Mouse (Mus musculus) retina, postnatal 7 days (tissue): Measurements from ENCODE around the gene Cfap61.
A peak's percentile ranks its signal among the peaks of the same experiment; 100 is the strongest.

Experiments
- DNase-seq: peaks from one replicate; pipeline ENCODE4 v3.0.0-alpha.2; 2012; ENCODE audit warnings: low read depth, low spot score

The Cfap61 gene

DNA sequence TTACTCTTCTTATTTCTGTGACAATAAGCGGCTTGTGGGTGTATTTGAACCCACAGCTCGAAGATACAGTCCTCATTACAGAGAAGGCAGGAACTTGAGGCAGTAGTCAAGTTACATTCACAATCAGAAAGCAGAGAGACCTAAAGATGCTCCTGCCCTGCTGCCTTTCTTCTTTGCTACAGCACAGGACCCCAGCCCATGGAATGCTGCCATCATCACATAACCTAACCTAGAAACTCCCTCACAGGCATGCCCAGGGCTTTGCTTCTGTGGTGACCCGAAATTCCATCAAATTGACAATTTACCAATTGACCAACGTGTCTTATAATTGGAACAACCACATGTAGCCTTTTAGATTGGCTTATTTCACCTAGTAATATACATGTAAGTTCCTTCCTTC, 212.7 kb downstream of the Cfap61 start:
- no peak for DNase-seq

DNA sequence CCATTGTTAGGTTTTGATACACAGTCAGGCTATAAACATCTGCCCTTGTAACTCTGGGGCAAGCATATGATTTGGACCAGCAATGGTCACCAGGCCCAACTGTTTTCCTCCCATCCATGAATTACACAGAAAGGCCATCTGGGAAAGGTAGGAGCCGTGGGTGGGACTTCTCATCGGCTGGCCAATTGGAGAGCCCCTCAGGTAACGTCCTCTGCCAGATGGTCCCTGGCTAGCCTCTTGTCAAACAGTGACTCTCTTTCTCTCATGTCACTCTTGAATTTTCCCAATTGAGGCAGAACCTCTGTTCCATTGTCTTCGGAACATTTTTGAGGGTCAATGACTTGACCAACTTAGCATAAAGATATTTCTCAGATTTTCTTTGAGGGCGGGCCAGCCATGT, 213.2 kb downstream of the Cfap61 start:
- DNase-seq = no peak

DNA sequence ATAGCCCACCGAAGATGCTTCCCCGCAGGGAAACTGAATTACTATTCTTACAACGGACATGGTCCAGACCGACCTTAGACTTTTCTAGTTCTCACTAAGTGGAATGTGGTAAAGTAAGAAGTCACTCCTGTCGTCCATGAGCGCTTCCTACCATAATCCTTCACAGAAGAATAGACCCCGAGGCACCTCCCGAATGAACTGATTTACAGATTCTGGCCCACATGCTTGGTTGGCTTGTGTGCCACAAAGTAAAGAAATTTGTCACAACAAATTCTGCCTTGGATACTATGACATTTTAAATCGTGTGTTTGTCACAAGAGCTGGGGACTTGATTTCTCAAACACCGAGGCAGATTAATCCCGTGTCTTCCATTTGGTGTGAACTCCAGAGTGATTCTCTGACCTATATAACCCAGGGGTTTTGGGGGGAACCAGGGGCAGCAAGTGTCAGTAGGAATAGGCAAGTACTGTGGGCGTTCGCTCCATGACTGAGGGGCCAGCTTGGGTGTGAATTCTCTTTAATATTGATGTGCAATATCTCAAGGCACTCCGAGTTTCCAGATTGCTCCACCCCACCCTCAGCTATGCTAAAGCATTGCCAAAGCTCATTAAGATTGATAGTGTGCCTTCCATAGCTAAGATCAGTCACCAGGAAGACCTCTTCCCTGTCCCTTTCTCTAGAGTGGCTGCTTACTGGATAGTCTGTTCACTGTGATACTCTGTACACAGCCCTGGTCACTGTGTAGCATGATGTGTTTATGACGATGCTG, 214.8 kb downstream of the Cfap61 start:
- no peak for DNase-seq

DNA sequence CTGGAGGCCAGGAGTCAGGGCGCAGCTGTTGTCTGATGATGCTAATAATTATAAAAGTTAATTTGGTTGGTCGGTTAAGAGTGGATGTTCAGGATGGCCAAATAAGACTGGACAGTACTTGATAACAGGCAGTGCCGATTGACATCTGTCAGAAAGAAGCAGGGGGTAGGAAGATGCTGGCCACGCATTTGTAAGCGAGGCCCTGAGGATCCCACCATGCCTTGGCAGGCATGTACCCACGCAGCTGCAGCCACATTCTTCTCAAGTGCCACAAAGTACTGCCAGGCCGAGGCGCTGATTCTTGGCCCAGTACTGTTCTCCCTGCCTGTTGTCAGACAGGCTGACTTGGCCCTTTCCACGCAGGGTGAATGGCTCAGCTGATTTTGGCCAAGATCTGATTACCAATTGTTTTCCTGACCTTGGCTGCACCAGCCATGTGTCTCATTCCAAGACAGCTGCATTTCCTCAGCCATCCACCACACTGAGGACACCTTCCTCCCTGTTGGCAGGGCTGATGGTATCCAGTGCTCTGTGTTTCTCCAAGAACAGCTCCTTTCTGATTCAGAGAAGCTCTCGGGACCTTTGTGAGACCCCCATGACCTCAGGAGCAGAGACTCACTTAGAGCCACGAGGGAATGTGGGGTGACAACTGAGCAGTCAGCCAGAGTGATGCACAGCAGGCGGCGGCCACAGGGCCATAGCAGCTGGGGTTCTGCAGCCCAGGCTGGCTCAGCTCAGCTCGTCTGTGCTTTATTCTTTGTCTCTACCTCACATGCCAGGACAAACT, 233.6 kb downstream of the Cfap61 start:
- DNase-seq = no peak

DNA sequence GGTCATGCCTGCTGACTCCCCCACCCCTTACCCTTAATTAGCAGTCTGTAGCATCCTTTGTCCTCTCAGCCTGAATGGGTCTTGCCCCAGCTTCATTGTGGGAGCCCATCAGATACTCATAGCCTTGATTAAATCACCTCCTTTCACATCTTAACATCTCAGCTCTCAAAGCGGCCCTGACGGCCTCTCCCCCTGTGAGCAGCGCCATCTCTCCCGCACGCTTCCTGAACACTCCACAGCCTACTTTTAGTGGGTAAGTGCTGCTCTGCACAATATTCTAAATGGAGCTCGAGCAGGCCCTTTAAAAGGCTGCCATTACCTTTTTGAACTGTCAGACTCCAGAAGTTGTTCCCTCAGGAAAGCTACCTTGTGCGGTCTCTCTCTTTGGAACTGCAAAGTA, 234.9 kb downstream of the Cfap61 start:
- no peak for DNase-seq

DNA sequence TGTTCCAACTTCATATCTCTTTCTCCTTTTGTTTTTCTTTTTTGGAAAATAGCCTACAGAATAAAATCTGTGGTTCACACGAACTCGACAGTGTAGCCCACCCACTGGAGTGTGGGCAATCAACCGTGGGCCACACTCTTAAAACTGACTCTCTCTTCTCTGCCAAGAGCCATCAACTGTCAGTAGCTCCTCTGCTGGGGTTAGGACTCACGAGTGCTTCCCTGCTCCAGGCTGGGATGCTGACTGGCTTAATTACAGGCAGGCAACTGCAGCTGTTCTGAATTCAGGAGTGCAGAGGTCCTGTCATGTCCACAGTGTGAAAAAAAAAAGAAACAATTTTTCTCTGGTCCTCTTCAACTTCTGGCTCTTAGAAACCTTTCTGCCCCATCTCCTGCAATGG, 237.5 kb downstream of the Cfap61 start:
- no peak for DNase-seq

DNA sequence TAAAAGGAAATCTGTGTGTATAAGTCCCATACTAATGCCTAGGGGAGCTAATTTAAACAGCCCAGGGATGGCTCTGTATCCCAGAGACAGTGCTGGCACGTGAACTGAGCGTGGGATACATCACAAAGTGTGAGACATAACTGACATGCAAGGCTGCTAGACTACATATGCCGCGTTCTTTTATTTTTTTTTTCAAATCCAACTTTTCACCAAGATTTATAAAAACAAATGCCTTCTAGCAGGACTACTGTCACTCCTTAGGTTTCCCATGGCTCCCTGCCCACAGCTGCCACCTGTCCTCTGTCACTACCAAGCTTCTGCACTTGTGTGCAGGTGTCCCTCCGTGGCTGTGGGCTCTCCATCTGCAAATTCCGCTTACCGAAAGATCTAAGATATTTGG, 239.6 kb downstream of the Cfap61 start:
- DNase-seq = no peak

DNA sequence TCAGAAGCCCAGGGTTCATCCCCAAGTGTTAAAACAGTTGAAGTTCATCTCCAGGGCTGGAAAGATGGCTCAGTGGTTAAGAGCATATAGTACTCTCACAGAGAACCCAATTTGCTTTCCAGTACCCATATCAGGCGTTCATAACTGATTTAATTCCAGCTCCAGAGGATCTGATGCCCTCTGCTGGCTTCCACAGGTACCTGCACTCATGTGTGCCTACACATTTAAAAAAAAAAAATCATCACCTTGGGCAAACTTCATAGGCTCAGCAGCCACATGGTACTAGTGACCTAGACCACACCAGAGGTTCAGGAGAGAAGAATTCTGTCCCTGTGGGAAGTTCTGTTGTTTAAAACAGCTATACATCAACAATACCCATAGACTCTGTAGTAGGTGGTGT, 244.1 kb downstream of the Cfap61 start:
- DNase-seq = no peak

DNA sequence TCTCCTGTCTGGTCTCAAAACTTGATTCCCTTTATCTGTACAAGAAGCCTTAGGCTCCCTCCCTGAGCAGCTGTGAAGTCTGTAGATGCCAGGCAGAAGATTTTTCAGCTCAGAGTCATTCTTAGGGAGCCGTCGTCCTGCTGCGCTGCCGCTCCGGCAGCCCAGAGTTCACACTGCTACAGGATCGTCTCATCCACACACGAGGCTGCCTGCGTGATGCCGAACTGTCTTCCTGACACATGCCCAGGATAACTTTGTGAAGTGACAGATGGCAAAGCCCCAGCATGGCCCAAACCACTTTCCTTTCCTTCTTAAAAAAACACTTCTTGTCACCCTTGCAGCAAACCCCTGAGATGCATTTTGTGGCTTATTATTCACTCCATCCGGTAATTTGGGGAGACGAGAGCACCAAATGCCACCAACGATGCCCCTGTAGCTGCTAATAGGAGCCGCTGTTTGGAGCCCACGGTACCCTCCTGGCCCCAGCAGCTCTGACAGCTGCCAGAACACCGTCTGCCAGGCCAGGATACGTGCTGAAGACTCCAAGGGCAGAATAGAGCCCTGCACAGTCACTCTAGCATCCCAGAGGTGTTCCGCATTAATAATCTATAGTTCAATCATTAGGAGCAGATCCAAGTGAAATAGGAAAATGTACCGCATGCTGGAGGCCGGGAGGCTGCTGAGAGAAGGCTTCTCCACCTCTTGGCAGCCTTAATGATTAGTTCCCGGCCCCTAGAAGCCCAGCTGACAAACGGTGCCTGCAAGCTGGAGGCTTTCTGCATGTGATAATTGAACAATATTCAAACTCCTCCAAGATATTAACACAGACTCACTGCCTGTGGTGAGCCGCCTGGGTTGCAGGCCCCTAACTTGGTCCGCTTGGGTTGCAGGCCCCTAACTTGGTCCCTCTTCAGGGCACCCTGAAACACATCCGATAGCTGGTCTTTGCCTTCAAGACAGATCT, 249.5 kb downstream of the Cfap61 start:
- DNase-seq = no peak

DNA sequence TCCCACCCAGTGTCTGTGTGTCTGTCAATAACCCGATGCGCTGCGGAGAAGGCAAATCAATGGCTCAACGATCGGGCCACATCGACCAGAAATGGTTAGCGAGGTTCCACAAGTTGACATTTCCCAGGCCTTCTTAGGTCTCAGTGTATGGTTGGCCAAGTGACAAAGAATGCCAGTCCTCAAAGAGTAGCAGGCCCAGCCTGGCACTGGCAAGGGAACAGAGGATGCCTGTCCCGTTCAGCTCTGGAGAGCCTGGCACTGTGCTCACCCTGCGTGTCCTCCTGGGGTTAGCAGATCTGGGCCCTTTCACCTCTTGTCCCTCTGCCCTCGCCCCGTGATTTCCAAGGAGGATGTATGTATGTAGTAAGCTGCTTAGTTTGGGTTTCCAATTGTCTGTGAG, 261.5 kb downstream of the Cfap61 start:
- no peak for DNase-seq

DNA sequence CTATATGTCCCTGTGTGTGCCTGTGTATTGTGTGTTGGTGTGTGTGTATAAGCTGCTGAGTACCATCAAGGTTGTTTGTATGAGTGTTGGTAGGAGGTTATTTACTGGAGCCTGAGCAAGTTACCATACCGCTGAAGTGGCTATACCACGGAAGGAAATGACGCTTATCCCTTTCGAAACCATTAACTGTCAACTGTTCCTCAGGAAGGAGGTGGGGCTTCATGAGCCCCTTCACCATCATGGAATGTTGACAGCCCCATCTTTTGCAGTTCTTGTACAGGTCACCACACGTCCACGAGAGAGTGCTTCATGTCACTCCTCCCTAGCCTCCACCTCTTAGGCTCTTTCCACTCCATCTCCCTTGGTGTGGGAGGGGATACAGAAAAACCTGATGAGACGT, 263.4 kb downstream of the Cfap61 start:
- no peak for DNase-seq

DNA sequence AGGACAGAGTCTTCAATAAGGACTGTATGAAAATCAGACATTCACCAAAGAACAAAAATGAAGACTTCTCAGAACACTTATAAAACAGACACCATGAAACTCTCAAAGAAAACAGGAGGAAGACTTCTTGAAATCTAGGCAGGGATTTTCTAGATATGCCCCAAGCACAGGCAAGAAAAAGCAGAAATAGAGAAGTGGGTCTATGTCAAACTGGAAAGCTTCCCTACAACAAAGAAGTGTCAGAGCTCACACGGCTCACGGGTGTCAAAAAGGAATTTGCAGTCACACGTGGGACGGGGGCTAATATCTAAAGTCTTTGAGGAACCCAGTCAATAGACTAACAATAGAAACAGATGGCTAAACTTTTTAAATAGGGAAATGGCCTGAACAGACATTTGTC, 276.4 kb downstream of the Cfap61 start:
- no peak for DNase-seq

DNA sequence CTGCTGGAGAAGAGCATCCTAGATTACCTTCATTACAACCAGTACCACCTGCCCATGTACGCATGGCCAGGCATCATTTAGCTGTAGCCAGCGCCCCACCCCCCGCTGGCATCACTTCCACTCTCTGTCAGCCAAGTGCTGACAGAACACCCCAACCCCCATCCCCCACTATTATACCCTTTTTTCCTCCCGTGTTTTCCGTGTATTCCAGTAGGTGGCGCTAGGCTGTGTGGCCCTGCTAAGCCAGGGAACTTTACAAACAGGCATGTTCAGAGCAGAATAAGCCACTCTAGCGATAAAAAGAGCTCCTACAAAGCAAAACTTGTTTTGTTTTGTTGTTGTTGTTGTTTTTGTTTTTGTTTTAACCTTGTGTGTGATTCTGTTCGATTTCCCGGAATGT, 280.1 kb downstream of the Cfap61 start:
- peak; percentile 72 for DNase-seq

DNA sequence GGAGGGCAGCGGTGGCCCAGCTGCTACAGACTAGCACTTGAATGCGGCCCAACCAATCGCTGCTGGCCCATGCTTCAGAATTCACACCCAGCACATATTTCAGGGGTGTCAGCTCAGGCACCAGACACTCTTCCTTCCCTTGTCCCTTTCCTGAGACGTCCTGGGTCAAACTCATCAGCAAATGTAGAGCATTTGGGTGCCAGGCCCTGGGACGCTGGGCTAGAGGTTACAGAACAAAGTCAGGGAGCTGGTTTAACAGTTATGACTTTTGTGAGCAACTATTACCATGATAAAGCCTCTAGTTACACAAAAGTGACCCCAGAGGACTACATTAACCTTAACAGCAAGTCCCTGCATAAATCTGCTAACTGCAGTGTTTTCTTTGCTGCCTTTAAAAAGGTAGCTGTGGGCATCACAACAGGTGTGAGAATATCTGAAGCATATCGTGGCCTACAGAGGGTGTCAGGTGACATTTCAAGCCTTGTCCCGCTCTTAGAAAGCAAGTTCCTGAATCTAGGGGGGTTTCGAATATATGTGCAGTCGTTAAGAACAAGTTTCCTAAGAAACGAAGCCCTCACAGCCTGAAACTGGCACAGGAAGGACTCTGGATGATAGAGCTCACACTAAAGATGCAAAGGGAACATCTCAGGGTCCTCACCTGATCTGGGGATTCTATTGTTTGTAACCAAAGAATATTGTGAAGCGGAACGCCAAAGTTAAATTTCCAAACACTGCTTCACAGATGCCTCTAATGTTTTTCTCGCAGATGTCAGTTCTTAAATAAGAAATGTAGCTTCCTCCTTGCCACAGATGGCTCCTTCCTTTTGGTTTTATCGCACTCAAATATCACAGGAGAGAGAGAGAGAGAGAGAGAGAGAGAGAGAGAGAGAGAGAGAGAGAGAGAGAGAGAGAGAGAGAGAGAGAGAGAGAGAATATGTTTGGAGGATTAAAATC, 281.8 kb downstream of the Cfap61 start:
- no peak for DNase-seq

DNA sequence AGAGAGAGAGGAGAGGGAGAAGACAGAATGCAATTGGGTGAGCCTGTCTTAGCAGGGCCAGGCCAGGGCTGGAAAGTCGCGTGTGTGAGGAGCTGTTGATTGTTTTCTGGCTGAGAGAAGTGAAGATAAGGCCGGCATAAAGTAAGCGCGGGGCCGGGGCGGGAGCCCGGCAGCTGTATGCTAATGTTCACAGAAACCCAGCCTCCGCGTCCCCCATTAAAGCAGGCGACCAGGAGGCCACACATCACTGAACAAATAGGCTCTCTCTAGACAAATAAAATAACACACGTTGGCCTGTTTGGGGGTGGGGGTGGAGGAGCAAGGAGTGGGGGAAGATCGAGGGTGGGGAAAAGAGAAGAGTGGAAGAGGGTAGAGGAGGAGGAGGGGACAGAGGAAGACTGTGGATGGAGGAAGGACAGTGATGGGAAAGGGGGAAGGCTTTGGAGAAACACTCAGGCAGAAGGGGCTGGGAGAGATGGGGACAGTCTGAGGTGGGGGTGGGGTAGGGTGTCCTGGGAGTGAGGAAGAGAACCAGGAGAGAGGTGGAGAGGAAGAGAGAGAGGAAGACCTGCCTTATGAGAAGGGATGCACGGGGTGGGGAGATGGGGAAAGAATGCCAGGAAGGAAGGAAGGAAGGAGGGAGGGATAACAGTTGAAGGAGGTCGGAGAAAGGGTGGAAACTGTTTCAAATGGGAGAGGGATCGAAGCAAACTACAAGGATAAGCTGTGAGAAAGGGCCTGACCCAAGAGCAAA, 282.8 kb downstream of the Cfap61 start:
- no peak for DNase-seq

DNA sequence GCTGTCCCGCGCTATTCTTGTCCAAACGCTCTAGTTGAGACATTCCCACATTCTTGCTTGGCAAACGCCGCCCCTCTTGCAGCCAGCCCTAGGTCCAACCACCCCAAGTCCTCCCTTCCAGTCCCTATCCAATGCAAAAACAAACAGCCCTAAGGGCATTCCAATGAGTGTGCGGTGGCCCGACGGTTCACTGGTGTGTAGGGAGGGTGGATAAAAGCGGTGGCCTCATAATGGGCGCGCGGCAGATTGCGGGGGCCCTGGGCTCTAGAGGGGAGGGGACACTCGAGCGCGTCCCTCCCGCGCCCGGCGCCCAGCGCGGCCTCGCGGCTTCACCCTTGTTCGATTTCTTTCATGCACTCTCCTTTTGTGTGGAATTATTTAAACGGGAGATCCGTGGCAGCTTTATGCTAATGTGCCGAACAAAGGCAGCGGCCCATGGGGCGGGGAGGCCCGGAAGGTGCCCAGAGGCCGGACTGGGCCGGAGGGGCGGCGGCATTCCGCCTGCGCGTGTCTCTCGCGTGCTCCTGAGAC, 283.6 kb downstream of the Cfap61 start:
- no peak for DNase-seq

DNA sequence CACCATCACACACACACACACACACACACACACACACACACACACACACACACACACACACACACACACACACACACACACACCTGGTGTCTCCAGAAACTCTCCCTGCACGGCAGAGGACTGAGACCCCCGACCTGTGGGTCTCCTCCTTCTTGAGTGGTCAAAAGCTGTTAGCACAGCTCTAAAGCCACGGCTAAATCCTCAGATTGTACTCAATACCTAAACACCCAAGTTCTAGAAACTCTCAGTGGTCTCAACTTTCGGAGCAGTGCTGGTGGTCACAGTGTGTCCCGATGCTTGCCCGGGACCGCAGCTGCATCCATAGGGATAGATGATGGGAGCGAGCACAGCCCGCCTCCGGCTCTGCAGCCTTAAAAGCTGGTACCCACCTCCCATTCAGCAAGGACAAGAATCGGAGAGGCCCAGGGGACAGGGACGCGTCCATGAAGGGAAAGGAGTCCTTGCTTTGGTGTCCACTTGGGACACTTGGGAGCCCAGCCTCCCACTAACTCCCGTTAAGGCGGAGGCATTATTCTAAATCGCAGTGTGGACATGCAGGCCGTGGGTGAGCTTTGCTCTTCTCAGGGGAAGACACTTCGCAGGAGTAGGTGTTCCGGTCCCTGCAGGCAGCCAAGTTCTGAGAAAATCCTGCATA, 284.4 kb downstream of the Cfap61 start:
- DNase-seq = no peak

DNA sequence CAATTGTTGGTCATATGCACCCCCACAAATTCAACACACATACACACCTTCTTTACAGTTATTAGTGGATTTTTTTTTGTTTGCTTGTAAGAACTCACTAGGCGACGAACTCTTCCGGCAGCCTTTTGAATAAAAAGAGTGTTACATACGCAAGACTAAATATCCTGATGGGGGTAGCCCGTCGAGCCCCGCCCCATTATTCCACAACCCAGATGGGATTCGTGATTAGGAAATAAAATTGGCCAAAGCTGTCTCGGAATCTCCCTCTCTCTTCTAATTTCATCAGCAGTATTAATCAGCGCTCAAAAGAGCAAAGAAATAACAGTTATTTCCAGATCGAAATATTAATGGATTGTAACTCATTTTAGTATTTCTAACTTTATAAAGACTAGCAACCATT, 285.2 kb downstream of the Cfap61 start:
- no peak for DNase-seq

DNA sequence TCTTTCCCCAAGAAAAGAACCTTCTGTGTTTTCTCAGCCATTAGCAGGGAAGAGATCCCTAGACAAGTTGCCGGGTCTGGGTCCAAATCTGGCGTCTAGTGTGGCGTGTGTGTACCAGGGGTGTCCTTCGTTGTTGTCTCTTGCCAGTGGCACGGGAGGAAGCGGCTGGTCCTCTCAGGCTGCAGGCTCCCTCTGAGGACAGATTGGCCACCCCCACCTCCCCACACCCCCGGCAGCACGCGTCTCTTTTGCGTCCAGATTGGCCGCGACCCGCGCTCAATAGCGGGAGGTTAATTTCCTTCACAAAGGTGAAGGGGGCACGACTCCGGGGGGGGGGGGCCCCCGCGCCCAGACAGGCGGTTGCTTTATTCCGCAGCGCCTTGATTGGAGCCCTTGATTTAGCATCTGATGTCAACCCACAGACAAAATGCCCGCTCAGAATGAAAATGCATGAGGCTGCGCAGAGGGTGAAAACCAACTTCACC, 286.0 kb downstream of the Cfap61 start:
- DNase-seq = no peak
